Mouse (Mus musculus): ENCODE results near the gene Nans.

DNA sequence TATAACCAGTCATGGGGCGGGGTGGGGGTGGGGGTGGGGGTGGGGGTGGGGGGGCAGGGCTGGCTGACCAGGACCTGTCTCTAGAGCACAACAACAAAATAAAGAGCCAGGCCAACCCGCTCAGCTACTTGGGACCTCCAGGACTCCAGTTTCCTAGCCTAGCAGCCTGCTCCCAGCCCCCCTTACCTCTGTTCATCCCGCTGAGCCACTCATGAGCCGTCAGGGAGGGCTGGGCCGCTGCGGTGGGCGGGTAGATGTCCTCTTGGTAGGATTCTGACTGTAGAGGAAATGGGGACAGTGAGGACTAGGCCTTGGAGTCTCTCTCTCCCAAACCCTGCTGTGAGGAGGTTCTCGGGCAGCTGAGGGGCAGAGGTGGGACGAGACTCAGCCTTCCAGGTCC is 52.7 kb downstream of the Nans start:
- TF ChIP-seq POLR2A (IDR thresholded peaks at IDR 0.05; ENCODE audit: control insufficient read depth, extremely low read depth, insufficient read depth, low read length, poor library complexity) (no peak), CTCF (IDR thresholded peaks at IDR 0.05; ENCODE audit: borderline replicate concordance, control insufficient read depth, extremely low read depth, insufficient read depth, low read length, poor library complexity) (no peak)
